Mouse (Mus musculus) left cerebral cortex, postnatal 14 days (tissue): ENCODE measurements around the gene Fam117b. TPM values are rescaled to one million over a fixed set of nuclear protein-coding genes. Genes with fewer than 3 reads are reported as not detected.

Source experiments
- total RNA-seq, 2 experiments: library from RNA; stranded (reverse); gene quantifications; 2 replicates each; pipeline ENCODE4 v1.2.3; 2021

The Fam117b gene
- total RNA-seq, 2 experiments from 2014 or later, result 51.4 to 51.7 TPM

Other genes starting within 250 kb of the Fam117b start
- gene Sumo1, start 242.2 kb upstream of the Fam117b start, total RNA-seq, result 100 to 1,000 TPM; 103 to 110 TPM
- 10 to 100 TPM; 49.7 to 51.6 TPM for gene Nop58, start 228.0 kb upstream of the Fam117b start, total RNA-seq
- 100 to 1,000 TPM; 103 to 108 TPM for gene Bmpr2, start 149.6 kb upstream of the Fam117b start, total RNA-seq
- 10 to 100 TPM; 38.2 to 42.1 TPM for gene Ica1l, start 130.2 kb downstream of the Fam117b start, total RNA-seq
- 10 to 100 TPM; 23.9 to 28.6 TPM for gene Carf, start 185.2 kb downstream of the Fam117b start, total RNA-seq
- gene Wdr12, start 185.6 kb downstream of the Fam117b start, total RNA-seq, result 10 to 100 TPM; 25.6 to 30.7 TPM